Mouse (Mus musculus) hindbrain, postnatal 0 days (tissue): ENCODE data around the gene Hddc3. TPM values are rescaled to one million over a fixed set of nuclear protein-coding genes. Genes with fewer than 3 reads are reported as not detected.

Source experiments
- ATAC-seq: fragments of 200-750 bp; cut with Nextera tagmentation; 2 replicates; pipeline ENCODE4 v1.8.0; 2017; ENCODE audit warnings: mild to moderate bottlenecking, moderate TSS enrichment, moderate library complexity
- DNase-seq: peaks from one replicate; pipeline ENCODE4 v3.0.0-alpha.2; 2015; ENCODE audit warnings: low spot score
- H3K27ac ChIP-seq: fragments of 300-500 bp; sonication (generic); 2 replicates; pipeline ENCODE4 v1.5.1; 2014; ENCODE audit warnings: mild to moderate bottlenecking
- H3K27me3 ChIP-seq: fragments of 300-500 bp; sonication (generic); 2 replicates; pipeline ENCODE4 v1.6.1; 2014; ENCODE audit warnings: low read length, mixed read lengths; ENCODE audit not compliant: insufficient read depth
- H3K36me3 ChIP-seq: fragments of 300-500 bp; sonication (generic); 2 replicates; pipeline ENCODE4 v1.6.1; 2014; ENCODE audit warnings: low read length, mixed read lengths; ENCODE audit not compliant: insufficient read depth
- H3K4me1 ChIP-seq: fragments of 300-500 bp; sonication (generic); 2 replicates; pipeline ENCODE4 v1.6.1; 2014; ENCODE audit warnings: antibody characterized with exemption, low read length, mixed read lengths; ENCODE audit not compliant: insufficient read depth
- H3K4me2 ChIP-seq: fragments of 300-500 bp; sonication (generic); 2 replicates; pipeline ENCODE4 v1.6.1; 2014; ENCODE audit warnings: low read depth, mild to moderate bottlenecking, low read length, moderate library complexity, mixed read lengths
- H3K4me3 ChIP-seq: fragments of 300-500 bp; sonication (generic); 2 replicates; pipeline ENCODE4 v1.5.1; 2014; ENCODE audit warnings: low read length
- H3K9ac ChIP-seq: fragments of 300-500 bp; sonication (generic); replicated peaks from 2 replicates; pipeline ENCODE4 v1.6.1; 2014; ENCODE audit warnings: mild to moderate bottlenecking, low read length, moderate library complexity, mixed read lengths
- H3K9me3 ChIP-seq: fragments of 300-500 bp; sonication (generic); 2 replicates; pipeline ENCODE4 v1.6.1; 2016; ENCODE audit warnings: low read length, mixed read lengths
- CTCF ChIP-seq: IDR thresholded peaks from 2 replicates; pipeline ENCODE4 v1.5.1; 2016; ENCODE audit warnings: antibody characterized with exemption, control low read depth, low read depth
- WGBS: fragments of 180-500 bp; shearing (Covaris S2); extraction: QIAGEN DNeasy Blood & Tissue Kit; methylation state at CpG from one replicate; pipeline ENCODE4 v1.1.7; 2014; 5-methylcytosine and 5-hydroxymethylcytosine counted together
- polyA plus RNA-seq: library from polyadenylated mRNA; unstranded; fragments of >200 nt; fragmentation: Nextera tagmentation; extraction: Ambion mirVana; gene quantifications from 2 replicates; pipeline ENCODE4 v1.2.1, GENCODE M21; 2015
- total RNA-seq: library from RNA; depleted of rRNA; stranded (reverse); fragments of >200 nt; gene quantifications from 2 replicates; pipeline ENCODE4 v1.2.3, GENCODE M21; 2014

Hddc3 gene
- total and polyA plus RNA-seq, 2 experiments from 2014 or later, result 15.5 to 32.2 TPM

DNA sequence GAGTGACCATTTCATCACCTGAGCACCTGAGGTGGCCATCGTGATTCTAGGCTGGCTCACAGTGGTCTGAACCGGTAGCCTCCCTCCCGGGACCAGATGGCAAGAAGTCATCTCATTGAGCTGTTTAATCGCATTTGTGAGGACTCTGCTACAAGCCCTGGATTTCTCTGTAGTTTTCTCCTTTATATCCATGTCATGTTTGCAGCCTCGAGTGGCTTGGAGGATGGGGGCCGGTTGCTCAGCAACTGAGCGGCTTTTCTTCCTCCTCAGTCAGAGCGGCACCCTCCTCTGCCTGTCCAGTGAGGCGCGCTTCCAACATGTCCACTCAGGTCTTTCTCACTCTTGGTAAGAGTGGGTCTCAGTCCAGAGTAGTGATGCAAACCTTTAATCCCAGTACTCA is 33.3 kb downstream of the Hddc3 start:
- 38% methylated on average over 10 of the region's 10 CpGs for WGBS
- no peak for TF ChIP-seq CTCF
- no peak overlapping the region for H3K9ac ChIP-seq
- ATAC-seq (peak; percentile 38; the same call in 1 of the 2 replicates), DNase-seq (peak; percentile 43)
- H3K27me3 ChIP-seq, result no peaks in the 10 kb centered on the region
- no peaks in the 10 kb centered on the region for H3K36me3 ChIP-seq
- H3K9me3 ChIP-seq, result no peaks in the 10 kb centered on the region
- no peak overlapping the region for H3K4me3 ChIP-seq
- no peak overlapping the region for H3K27ac ChIP-seq
- no peak overlapping the region for H3K4me2 ChIP-seq
- H3K4me1 ChIP-seq, result no peaks in the 10 kb centered on the region

DNA sequence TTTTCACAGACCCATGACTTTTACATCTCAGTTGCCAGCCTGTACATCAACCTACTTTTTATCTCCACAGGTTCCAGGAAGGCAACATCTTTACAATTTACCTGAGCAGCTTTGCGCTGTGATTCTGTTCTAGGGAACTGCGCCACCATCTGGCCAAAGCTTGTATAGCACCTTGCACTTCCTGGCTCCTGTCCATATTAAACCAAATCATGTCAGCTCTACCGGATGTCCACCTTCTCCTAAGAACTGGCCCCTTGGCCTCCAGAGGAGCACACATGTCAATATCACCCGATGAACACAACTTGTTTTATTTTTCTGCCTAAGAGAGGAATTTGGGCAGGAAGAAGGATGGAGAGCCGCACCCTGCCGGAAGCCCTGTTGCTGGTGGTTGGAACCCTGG is 34.6 kb downstream of the Hddc3 start:
- Histone ChIP-seq H3K4me1 (no peaks in the 10 kb centered on the region), H3K36me3 (no peaks in the 10 kb centered on the region), H3K4me3 (no peak overlapping the region), H3K27ac (no peak overlapping the region), H3K9me3 (no peaks in the 10 kb centered on the region), H3K27me3 (no peaks in the 10 kb centered on the region), H3K4me2 (no peak overlapping the region), H3K9ac (no peak overlapping the region)
- no peak for ATAC-seq
- 33% methylated on average over 6 of the region's 6 CpGs for WGBS
- peak; percentile 78 for DNase-seq
- TF ChIP-seq CTCF, result peak; percentile 92

GRCm38 (mm10) chr7:80379531-80379930 is 36.6 kb downstream of the Hddc3 start:
- ATAC-seq, result no peak
- Histone ChIP-seq H3K9ac (no peak overlapping the region), H3K4me2 (no peak overlapping the region), H3K4me1 (no peaks in the 10 kb centered on the region), H3K36me3 (no peaks in the 10 kb centered on the region), H3K27ac (no peak overlapping the region), H3K9me3 (no peaks in the 10 kb centered on the region), H3K27me3 (no peaks in the 10 kb centered on the region), H3K4me3 (no peak overlapping the region)
- peak; percentile 49 for TF ChIP-seq CTCF
- WGBS, result 69% methylated on average over 13 of the region's 13 CpGs
- DNase-seq, result peak; percentile 40

DNA sequence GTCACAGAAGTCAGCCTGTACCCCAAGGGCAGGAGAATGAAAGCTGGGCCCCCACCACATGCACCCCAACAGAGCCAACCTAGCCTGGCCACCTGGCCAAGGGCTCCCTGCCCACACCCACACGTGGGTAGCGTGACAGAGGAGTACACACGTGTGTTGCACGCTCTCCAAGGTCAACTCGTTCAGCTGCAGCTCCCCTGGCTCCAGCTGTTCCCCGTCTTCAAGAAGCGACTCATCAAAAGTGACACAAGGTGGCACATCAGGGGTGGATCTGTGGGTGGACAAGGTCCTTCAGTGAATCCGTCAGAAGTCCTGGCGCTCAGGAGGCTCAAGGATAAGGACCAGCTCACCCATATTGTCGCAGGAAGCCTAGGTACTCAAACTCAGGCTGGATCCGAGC is 40.0 kb downstream of the Hddc3 start:
- Histone ChIP-seq H3K9ac (no peak overlapping the region), H3K4me2 (no peak overlapping the region), H3K36me3 (no peaks in the 10 kb centered on the region), H3K9me3 (no peaks in the 10 kb centered on the region), H3K4me1 (no peaks in the 10 kb centered on the region), H3K4me3 (no peak overlapping the region), H3K27ac (no peak overlapping the region), H3K27me3 (no peaks in the 10 kb centered on the region)
- ATAC-seq (no peak), DNase-seq (no peak)
- TF ChIP-seq CTCF, result no peak
- WGBS, result 73% methylated on average over 11 of the region's 11 CpGs

GRCm38 (mm10) chr7:80386235-80386930 is 43.5 kb downstream of the Hddc3 start:
- H3K9me3 ChIP-seq, result no peaks in the 10 kb centered on the region
- H3K27me3 ChIP-seq, result no peaks in the 10 kb centered on the region
- H3K27ac ChIP-seq, result no peak overlapping the region
- peak; percentile 97 for TF ChIP-seq CTCF
- ATAC-seq (peak; percentile 76), DNase-seq (peak; percentile 95)
- H3K4me1 ChIP-seq, result no peaks in the 10 kb centered on the region
- H3K36me3 ChIP-seq, result peaks cover 14% of the 10 kb centered on the region
- no peak overlapping the region for H3K9ac ChIP-seq
- WGBS, result 41% methylated on average over 17 of the region's 18 CpGs
- H3K4me3 ChIP-seq, result no peak overlapping the region
- peak overlapping the region; percentile 33; the same call in 1 of the 2 replicates for H3K4me2 ChIP-seq

GRCm38 (mm10) chr7:80387033-80387632 is 44.2 kb downstream of the Hddc3 start:
- H3K4me1 ChIP-seq, result no peaks in the 10 kb centered on the region
- no peaks in the 10 kb centered on the region for H3K27me3 ChIP-seq
- no peak overlapping the region for H3K4me3 ChIP-seq
- ATAC-seq, result no peak
- H3K9ac ChIP-seq, result no peak overlapping the region
- peaks cover 21% of the 10 kb centered on the region for H3K36me3 ChIP-seq
- H3K9me3 ChIP-seq, result no peaks in the 10 kb centered on the region
- DNase-seq, result no peak
- WGBS, result 36% methylated on average over 17 of the region's 17 CpGs
- peak overlapping the region; percentile 33 for H3K4me2 ChIP-seq
- no peak overlapping the region for H3K27ac ChIP-seq
- TF ChIP-seq CTCF, result no peak
